Mouse (Mus musculus) thymus, postnatal 36 days (tissue): ENCODE data around the gene Ulbp1.
"Not testable (repeated sequence)": the region's sequence is repeated elsewhere in the genome, so short reads cannot be mapped to it uniquely, and the experiment has no call there.

Experiments
- DNase-seq, 2 experiments: peaks; one replicate each; pipeline ENCODE4 v3.0.0; 2022; ENCODE audit warnings: mixed read lengths in 2 of 2

The Ulbp1 gene

GRCm38 (mm10) chr10:7473197-7473889 lies at the start of gene Ulbp1:
Gene Ulbp1, minus strand, starts transcription at chr10:7473638.
- peak; percentile 84 to 88 for DNase-seq

- not testable (repeated sequence) for DNase-seq
These were observed 24.7 kb upstream of the Ulbp1 start for GRCm38 (mm10) chr10:7498180-7498579.

- DNase-seq: peak in 1 of 2 experiments; percentile 12
These were observed 18.9 kb upstream of the Ulbp1 start for GRCm38 (mm10) chr10:7492384-7492783.

GRCm38 (mm10) chr10:7483650-7484049 lies 10.2 kb upstream of the Ulbp1 start:
- no peak for DNase-seq

GRCm38 (mm10) chr10:7474225-7474624 lies 787 bp upstream of the Ulbp1 start:
- DNase-seq: not testable (repeated sequence)

- peak in 1 of 2 experiments; percentile 4 for DNase-seq
These were observed 1.8 kb downstream of the Ulbp1 start for GRCm38 (mm10) chr10:7471664-7472063.

- no peak for DNase-seq
These were observed 3.0 kb downstream of the Ulbp1 start for GRCm38 (mm10) chr10:7470457-7470856.

- peak; percentile 61 to 68 for DNase-seq
These were observed 3.6 kb downstream of the Ulbp1 start for GRCm38 (mm10) chr10:7469716-7470414.

- peak in 1 of 2 experiments; percentile 10 for DNase-seq
These were observed 11.4 kb downstream of the Ulbp1 start for GRCm38 (mm10) chr10:7462006-7462405.

- DNase-seq: no peak
These were observed 34.5 kb downstream of the Ulbp1 start for GRCm38 (mm10) chr10:7438928-7439327.

- peak; percentile 32 to 34 for DNase-seq
These were observed 80.0 kb downstream of the Ulbp1 start for GRCm38 (mm10) chr10:7393143-7394035.

- DNase-seq: peak; percentile 42 to 51
These were observed 81.2 kb downstream of the Ulbp1 start for GRCm38 (mm10) chr10:7391935-7392930.

GRCm38 (mm10) chr10:7391561-7391934 lies 81.9 kb downstream of the Ulbp1 start:
- DNase-seq: no peak

GRCm38 (mm10) chr10:7391108-7391507 lies 82.3 kb downstream of the Ulbp1 start:
- DNase-seq: peak; percentile 69 to 70
